Mouse (Mus musculus): ENCODE measurements at regions not wholly inside any gene's neighbourhood (a gene's known extent, or its start where the extent isn't known, plus 50 kb on each side); places are given as distances from the start of the nearest gene placed in this dataset.

DNA sequence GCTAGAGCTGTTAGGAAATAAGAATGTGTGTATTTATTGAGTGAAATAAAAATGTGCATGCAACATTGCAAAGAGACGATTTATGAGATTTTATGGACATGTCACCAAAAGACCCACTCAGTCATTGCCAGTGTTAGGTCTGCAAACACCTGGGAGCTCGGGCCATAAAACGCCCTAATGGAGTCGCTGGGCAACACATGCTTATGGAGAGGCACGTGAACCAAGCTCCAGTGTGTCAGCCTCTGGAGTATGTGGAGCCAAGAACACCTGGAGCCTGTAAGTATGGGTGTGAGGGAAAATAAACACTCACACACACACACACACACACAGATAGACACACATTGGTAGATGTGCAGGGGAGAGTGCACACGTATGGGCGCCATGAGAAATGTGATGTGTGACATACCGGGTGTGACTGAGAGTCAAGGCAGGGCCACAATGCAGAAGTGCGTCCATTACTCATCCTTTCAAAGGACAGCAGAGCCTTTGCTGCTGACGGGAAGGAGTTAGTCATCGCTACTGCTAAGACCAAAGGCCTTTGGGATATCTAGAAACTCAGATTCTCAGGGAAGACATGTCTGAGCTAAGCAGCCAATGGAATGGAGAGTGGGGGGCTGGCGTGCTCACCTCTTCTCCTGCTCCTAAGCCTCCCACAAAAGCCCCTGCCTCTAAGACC lies 124.2 kb downstream of the Gm826 start:
- ATAC-seq (ENCODE audit: low read depth) = no peak
- no peaks in the 10 kb centered on the region for H3K27me3 ChIP-seq (ENCODE audit: control insufficient read depth, insufficient read depth, low read depth, low read length)
- H3K4me2 ChIP-seq (ENCODE audit: low read depth, low read length) = no peak overlapping the region
- H3K36me3 ChIP-seq (ENCODE audit: control insufficient read depth, insufficient read depth) = no peaks in the 10 kb centered on the region
- no peak overlapping the region for H3K27ac ChIP-seq (ENCODE audit: low read length)
- no peak overlapping the region for H3K4me3 ChIP-seq (ENCODE audit: low read depth, low read length)
- no peaks in the 10 kb centered on the region for H3K4me1 ChIP-seq (ENCODE audit: control insufficient read depth, low read depth, low read length)
- H3K9ac ChIP-seq (ENCODE audit: low read depth, low read length) = no peak overlapping the region
- 65% methylated on average over 12 of the region's 12 CpGs for WGBS (ENCODE audit: insufficient replicate concordance)
- H3K9me3 ChIP-seq (replicated peaks; ENCODE audit: control insufficient read depth, low read length) = no peaks in the 10 kb centered on the region

DNA sequence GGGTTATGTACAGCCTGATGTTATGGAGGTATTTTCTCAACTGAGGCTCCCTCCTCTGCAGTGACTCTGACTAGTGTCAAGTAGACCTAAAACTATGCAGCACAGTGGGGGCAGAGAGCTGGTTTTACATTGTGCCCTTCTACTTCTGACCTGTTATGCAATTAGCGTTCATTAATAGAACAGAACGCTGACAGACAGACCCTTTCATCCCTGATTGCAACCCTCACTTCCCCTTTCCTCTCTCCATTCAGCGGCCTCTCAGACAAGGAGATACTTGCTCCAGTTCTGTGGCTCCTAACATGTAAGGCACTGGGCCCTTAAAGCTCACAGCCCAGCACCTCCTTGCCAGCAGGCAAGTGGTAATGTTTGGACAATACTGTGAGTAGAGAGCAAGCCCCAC lies 125.7 kb downstream of the Gm826 start:
- H3K4me3 ChIP-seq (ENCODE audit: low read depth, low read length) = no peak overlapping the region
- H3K4me2 ChIP-seq (ENCODE audit: low read depth, low read length) = no peak overlapping the region
- no peak for ATAC-seq (ENCODE audit: low read depth)
- H3K27me3 ChIP-seq (ENCODE audit: control insufficient read depth, insufficient read depth, low read depth, low read length) = no peaks in the 10 kb centered on the region
- WGBS (ENCODE audit: insufficient replicate concordance) = 24% methylated on average over 3 of the region's 3 CpGs
- H3K4me1 ChIP-seq (ENCODE audit: control insufficient read depth, low read depth, low read length) = no peaks in the 10 kb centered on the region
- H3K27ac ChIP-seq (ENCODE audit: low read length) = no peak overlapping the region
- H3K9ac ChIP-seq (ENCODE audit: low read depth, low read length) = no peak overlapping the region
- H3K36me3 ChIP-seq (ENCODE audit: control insufficient read depth, insufficient read depth) = no peaks in the 10 kb centered on the region
- no peaks in the 10 kb centered on the region for H3K9me3 ChIP-seq (replicated peaks; ENCODE audit: control insufficient read depth, low read length)

DNA sequence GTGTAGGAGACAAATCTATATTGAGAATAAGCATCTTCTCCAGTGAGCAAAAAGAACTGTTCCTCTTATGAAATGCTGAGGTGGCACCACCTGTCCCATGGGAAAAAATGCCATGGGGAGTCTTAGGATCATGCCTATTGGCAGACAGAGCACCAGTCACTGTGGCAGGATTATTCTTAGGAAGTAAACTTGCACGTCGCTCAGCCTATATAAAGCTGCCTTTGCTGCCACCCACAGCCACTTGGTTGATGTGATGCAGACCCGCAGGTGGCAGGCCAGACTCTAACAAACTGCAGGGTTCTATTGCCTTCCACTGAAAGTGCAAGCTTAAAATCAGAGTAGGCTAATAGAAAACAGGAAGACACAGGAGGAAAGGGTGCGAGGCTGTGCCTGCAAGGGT lies 126.7 kb downstream of the Gm826 start:
- ATAC-seq (ENCODE audit: low read depth) = no peak
- 45% methylated on average over 4 of the region's 4 CpGs for WGBS (ENCODE audit: insufficient replicate concordance)
- no peak overlapping the region for H3K9ac ChIP-seq (ENCODE audit: low read depth, low read length)

DNA sequence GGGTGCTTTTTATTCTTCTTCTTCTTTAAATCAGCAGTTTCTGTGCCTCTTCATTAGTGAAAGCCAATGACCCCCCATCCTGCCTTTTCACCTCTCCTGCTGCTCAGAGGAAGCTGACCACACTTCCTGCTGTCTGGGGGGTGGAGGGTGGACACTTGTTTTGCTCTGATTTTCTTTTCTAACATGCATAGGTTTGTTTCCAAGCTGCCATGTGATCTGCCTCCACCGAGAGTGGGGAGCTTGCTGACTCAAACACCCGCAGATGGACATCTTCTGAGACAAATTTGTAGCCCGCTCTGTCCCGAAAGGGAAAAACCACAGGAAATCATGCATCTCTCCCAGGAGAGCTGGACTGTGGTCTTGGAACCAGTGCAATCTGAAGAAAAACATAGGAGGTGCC lies 141.3 kb downstream of the Gm826 start:
- 46% methylated on average over 4 of the region's 4 CpGs for WGBS (ENCODE audit: insufficient replicate concordance)

More for the DNA sequence above, 126.7 kb downstream of the Gm826 start:
- Histone ChIP-seq H3K9me3 (replicated peaks; ENCODE audit: control insufficient read depth, low read length) (no peaks in the 10 kb centered on the region), H3K36me3 (ENCODE audit: control insufficient read depth, insufficient read depth) (no peaks in the 10 kb centered on the region), H3K27ac (ENCODE audit: low read length) (no peak overlapping the region), H3K4me3 (ENCODE audit: low read depth, low read length) (no peak overlapping the region), H3K4me2 (ENCODE audit: low read depth, low read length) (no peak overlapping the region), H3K27me3 (ENCODE audit: control insufficient read depth, insufficient read depth, low read depth, low read length) (no peaks in the 10 kb centered on the region), H3K4me1 (ENCODE audit: control insufficient read depth, low read depth, low read length) (no peaks in the 10 kb centered on the region)

DNA sequence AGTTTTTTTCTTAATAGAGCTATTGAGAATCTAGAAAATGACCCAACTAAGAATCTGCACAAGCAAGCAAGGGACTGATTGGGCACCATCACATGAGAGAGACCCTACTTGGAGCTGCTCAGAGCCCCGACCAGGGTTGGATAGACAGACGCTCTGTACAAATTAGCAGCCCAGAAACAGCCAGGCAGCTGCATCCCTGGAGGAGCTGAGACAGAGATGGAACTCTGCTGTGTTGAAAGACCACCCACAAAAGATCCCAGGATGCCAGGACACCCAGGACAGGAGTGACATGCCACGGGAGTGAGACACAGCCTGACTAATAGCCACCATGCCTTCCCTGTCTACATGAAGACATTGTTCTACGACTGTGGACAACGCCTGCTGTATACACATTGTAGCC lies 147.9 kb downstream of the Gm826 start:
- H3K36me3 ChIP-seq (ENCODE audit: control insufficient read depth, insufficient read depth) = no peaks in the 10 kb centered on the region
- no peak overlapping the region for H3K4me2 ChIP-seq (ENCODE audit: low read depth, low read length)
- H3K9ac ChIP-seq (ENCODE audit: low read depth, low read length) = no peak overlapping the region
- no peak overlapping the region for H3K27ac ChIP-seq (ENCODE audit: low read length)
- no peaks in the 10 kb centered on the region for H3K4me1 ChIP-seq (ENCODE audit: control insufficient read depth, low read depth, low read length)
- WGBS (ENCODE audit: insufficient replicate concordance) = 61% methylated on average over 5 of the region's 5 CpGs
- H3K4me3 ChIP-seq (ENCODE audit: low read depth, low read length) = no peak overlapping the region
- no peak for ATAC-seq (ENCODE audit: low read depth)
- no peaks in the 10 kb centered on the region for H3K27me3 ChIP-seq (ENCODE audit: control insufficient read depth, insufficient read depth, low read depth, low read length)
- H3K9me3 ChIP-seq (replicated peaks; ENCODE audit: control insufficient read depth, low read length) = no peaks in the 10 kb centered on the region

More for the DNA sequence above, 141.3 kb downstream of the Gm826 start:
- no peak; the same call in 1 of the 2 replicates for ATAC-seq (ENCODE audit: low read depth)
- no peak overlapping the region for H3K4me3 ChIP-seq (ENCODE audit: low read depth, low read length)
- no peaks in the 10 kb centered on the region for H3K27me3 ChIP-seq (ENCODE audit: control insufficient read depth, insufficient read depth, low read depth, low read length)
- H3K9me3 ChIP-seq (replicated peaks; ENCODE audit: control insufficient read depth, low read length) = no peaks in the 10 kb centered on the region
- H3K4me1 ChIP-seq (ENCODE audit: control insufficient read depth, low read depth, low read length) = no peaks in the 10 kb centered on the region
- H3K36me3 ChIP-seq (ENCODE audit: control insufficient read depth, insufficient read depth) = no peaks in the 10 kb centered on the region
- no peak overlapping the region for H3K4me2 ChIP-seq (ENCODE audit: low read depth, low read length)
- no peak overlapping the region for H3K9ac ChIP-seq (ENCODE audit: low read depth, low read length)
- H3K27ac ChIP-seq (ENCODE audit: low read length) = no peak overlapping the region

DNA sequence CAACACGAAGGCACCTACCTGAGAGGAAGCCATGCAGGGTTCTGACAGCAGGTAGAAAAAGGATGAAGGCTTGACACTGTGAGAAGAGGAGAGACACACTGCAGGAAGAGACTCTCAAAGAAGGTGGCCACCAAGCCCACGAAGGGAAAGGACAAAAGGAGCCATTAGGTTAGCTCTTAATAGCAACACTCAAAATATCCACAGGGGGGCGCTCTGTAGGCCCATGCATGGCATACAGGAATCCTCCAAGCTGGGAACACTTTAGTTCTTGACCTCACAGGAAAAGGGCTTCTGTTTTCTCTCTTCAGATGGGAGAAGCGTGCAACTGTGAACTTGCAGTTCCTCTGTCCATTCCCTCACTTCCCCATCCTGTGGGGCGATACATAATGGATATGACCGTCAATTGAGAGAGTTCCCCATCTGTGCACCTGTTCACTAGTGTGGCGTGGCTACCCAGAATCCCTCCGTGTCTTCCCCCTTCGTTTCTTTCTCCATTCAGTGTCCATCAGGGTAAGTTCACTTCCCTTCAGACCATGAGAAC lies 162.9 kb downstream of the Gm826 start:
- no peak overlapping the region for H3K4me2 ChIP-seq (ENCODE audit: low read depth, low read length)
- no peaks in the 10 kb centered on the region for H3K4me1 ChIP-seq (ENCODE audit: control insufficient read depth, low read depth, low read length)
- WGBS (ENCODE audit: insufficient replicate concordance) = 35% methylated on average over 9 of the region's 9 CpGs
- H3K36me3 ChIP-seq (ENCODE audit: control insufficient read depth, insufficient read depth) = no peaks in the 10 kb centered on the region
- no peak overlapping the region for H3K9ac ChIP-seq (ENCODE audit: low read depth, low read length)
- H3K4me3 ChIP-seq (ENCODE audit: low read depth, low read length) = no peak overlapping the region
- ATAC-seq (ENCODE audit: low read depth) = no peak
- H3K9me3 ChIP-seq (replicated peaks; ENCODE audit: control insufficient read depth, low read length) = no peaks in the 10 kb centered on the region
- H3K27ac ChIP-seq (ENCODE audit: low read length) = no peak overlapping the region
- H3K27me3 ChIP-seq (ENCODE audit: control insufficient read depth, insufficient read depth, low read depth, low read length) = no peaks in the 10 kb centered on the region

DNA sequence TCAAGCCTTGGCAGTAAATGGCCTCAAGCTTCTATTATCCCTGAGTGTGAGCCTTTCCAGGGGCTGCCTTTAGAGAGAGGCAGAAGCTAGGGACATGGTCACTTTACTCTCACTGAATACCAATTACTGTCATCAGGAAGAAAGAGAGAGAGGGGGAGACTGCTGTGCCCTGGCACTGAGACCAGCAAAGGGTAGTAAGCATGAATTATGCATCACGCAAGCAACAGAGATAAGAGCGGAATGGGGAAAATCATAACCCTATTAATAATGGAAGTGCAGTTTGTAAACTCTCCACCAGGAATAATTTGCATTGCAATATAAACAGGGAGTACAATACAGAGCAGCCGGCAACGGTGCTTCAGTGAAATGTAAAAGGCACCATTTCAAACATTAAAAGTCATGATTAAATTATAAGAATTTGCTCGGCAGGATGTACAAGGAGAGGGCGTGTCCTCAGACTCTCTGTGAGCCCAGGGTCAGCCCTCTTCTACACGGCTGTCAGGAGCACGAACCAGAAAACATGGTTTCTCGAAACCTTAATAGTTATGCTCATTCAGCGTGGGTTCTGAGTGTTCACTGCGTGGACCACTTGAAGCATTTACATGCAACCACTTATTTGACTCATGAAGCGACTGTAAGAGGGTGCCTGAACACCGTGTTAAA lies 175.2 kb downstream of the Gm826 start:
- Histone ChIP-seq H3K9me3 (replicated peaks; ENCODE audit: control insufficient read depth, low read length) (no peaks in the 10 kb centered on the region), H3K4me3 (ENCODE audit: low read depth, low read length) (no peak overlapping the region), H3K4me1 (ENCODE audit: control insufficient read depth, low read depth, low read length) (no peaks in the 10 kb centered on the region), H3K27me3 (ENCODE audit: control insufficient read depth, insufficient read depth, low read depth, low read length) (no peaks in the 10 kb centered on the region), H3K4me2 (ENCODE audit: low read depth, low read length) (no peak overlapping the region), H3K27ac (ENCODE audit: low read length) (no peak overlapping the region), H3K9ac (ENCODE audit: low read depth, low read length) (no peak overlapping the region), H3K36me3 (ENCODE audit: control insufficient read depth, insufficient read depth) (no peaks in the 10 kb centered on the region)
- WGBS (ENCODE audit: insufficient replicate concordance) = 71% methylated on average over 13 of the region's 13 CpGs
- ATAC-seq (ENCODE audit: low read depth) = no peak

DNA sequence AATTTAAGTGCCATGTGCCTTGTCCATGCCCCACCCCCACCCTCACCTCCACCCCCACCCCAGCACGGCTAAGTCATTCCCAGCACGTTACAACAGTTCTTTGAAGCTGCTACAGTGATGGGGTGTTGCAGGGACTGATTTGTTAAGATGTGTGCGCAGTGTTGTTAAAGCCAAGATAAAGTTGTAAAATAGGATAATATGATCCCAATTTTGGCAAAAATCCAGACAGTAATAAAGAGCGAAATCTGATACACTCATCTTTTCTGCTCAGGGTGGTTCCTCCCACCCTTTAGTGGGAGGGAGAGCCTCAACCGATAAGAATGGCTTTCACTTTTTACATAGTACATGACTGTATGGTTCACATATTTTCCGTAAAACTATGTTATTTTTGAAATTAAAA lies 180.2 kb downstream of the Gm826 start:
- no peaks in the 10 kb centered on the region for H3K36me3 ChIP-seq (ENCODE audit: control insufficient read depth, insufficient read depth)
- WGBS (ENCODE audit: insufficient replicate concordance) = 54% methylated on average over 6 of the region's 6 CpGs
- H3K4me2 ChIP-seq (ENCODE audit: low read depth, low read length) = no peak overlapping the region
- H3K9me3 ChIP-seq (replicated peaks; ENCODE audit: control insufficient read depth, low read length) = no peaks in the 10 kb centered on the region
- ATAC-seq (ENCODE audit: low read depth) = no peak
- H3K27me3 ChIP-seq (ENCODE audit: control insufficient read depth, insufficient read depth, low read depth, low read length) = no peaks in the 10 kb centered on the region
- H3K4me3 ChIP-seq (ENCODE audit: low read depth, low read length) = no peak overlapping the region
- no peak overlapping the region for H3K27ac ChIP-seq (ENCODE audit: low read length)
- no peak overlapping the region for H3K9ac ChIP-seq (ENCODE audit: low read depth, low read length)
- H3K4me1 ChIP-seq (ENCODE audit: control insufficient read depth, low read depth, low read length) = no peaks in the 10 kb centered on the region

DNA sequence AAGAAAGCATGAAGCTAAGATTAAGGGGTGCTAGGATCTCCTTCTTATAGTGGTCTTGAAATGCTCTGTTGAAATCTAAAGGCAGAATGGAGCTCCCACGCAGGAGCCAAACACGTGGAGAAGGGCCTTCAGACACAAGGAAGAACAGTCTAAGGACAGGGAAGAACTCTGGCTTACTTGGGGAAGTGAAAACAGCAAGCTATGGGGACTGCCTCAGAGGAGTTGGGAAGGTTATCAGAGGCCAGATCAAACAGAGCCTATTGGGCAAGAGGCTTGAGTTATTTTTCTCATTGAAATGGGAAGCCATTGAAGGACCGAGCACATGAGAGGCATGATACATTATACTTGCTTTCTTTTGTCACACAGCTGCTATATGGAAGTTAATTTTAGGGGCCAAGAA lies 181.9 kb downstream of the Gm826 start:
- no peaks in the 10 kb centered on the region for H3K9me3 ChIP-seq (replicated peaks; ENCODE audit: control insufficient read depth, low read length)
- no peak overlapping the region for H3K4me2 ChIP-seq (ENCODE audit: low read depth, low read length)
- H3K4me1 ChIP-seq (ENCODE audit: control insufficient read depth, low read depth, low read length) = no peaks in the 10 kb centered on the region
- no peak overlapping the region for H3K27ac ChIP-seq (ENCODE audit: low read length)
- peak; percentile 45 for ATAC-seq (ENCODE audit: low read depth)
- H3K4me3 ChIP-seq (ENCODE audit: low read depth, low read length) = no peak overlapping the region
- no peak overlapping the region for H3K9ac ChIP-seq (ENCODE audit: low read depth, low read length)
- H3K27me3 ChIP-seq (ENCODE audit: control insufficient read depth, insufficient read depth, low read depth, low read length) = no peaks in the 10 kb centered on the region
- H3K36me3 ChIP-seq (ENCODE audit: control insufficient read depth, insufficient read depth) = no peaks in the 10 kb centered on the region
- 47% methylated on average over 3 of the region's 3 CpGs for WGBS (ENCODE audit: insufficient replicate concordance)
